Mouse (Mus musculus) intestine, embryonic 16.5 days (tissue): Measurements from ENCODE around the gene Cdca7l. TPM values are rescaled to one million over a fixed set of nuclear protein-coding genes. Genes with fewer than 3 reads are reported as not detected.

ENCODE experiments used
- ATAC-seq: fragments of 200-750 bp; cut with Nextera tagmentation; 2 replicates; pipeline ENCODE4 v1.8.0; 2017; ENCODE audit warnings: moderate TSS enrichment, moderate library complexity
- H3K27ac ChIP-seq: fragments of 300-500 bp; sonication (generic); 2 replicates; pipeline ENCODE4 v1.5.1; 2014; ENCODE audit warnings: mild to moderate bottlenecking, low read length
- H3K27me3 ChIP-seq: fragments of 300-500 bp; sonication (generic); replicated peaks from 2 replicates; pipeline ENCODE4 v1.6.1; 2014; ENCODE audit warnings: low read length, control low read depth, mixed read lengths; ENCODE audit not compliant: control insufficient read depth, insufficient read depth
- H3K36me3 ChIP-seq: fragments of 300-500 bp; sonication (generic); 2 replicates; pipeline ENCODE4 v1.6.1; 2014; ENCODE audit warnings: low read length, control low read depth; ENCODE audit not compliant: control insufficient read depth, insufficient read depth
- H3K4me1 ChIP-seq: fragments of 300-500 bp; sonication (generic); 2 replicates; pipeline ENCODE4 v1.6.1; 2014; ENCODE audit warnings: low read length, control low read depth, mixed read lengths; ENCODE audit not compliant: control insufficient read depth, insufficient read depth
- H3K4me2 ChIP-seq: fragments of 300-500 bp; sonication (generic); 2 replicates; pipeline ENCODE4 v1.6.1; 2014; ENCODE audit warnings: low read depth, low read length, control low read depth
- H3K4me3 ChIP-seq: fragments of 300-500 bp; sonication (generic); 2 replicates; pipeline ENCODE4 v1.5.1; 2014; ENCODE audit warnings: mild to moderate bottlenecking, low read length
- H3K9ac ChIP-seq: fragments of 300-500 bp; sonication (generic); 2 replicates; pipeline ENCODE4 v1.6.1; 2014; ENCODE audit warnings: low read depth, low read length
- H3K9me3 ChIP-seq: fragments of 300-500 bp; sonication (generic); 2 replicates; pipeline ENCODE4 v1.6.1; 2016; ENCODE audit warnings: low read length, control low read depth; ENCODE audit not compliant: control insufficient read depth
- WGBS: fragments of 180-500 bp; shearing (Covaris S2); extraction: QIAGEN DNeasy Blood & Tissue Kit; methylation state at CpG from one replicate; pipeline ENCODE4 v1.1.7; 2014; 5-methylcytosine and 5-hydroxymethylcytosine counted together
- polyA plus RNA-seq: library from polyadenylated mRNA; unstranded; fragments of >200 nt; fragmentation: Nextera tagmentation; extraction: Ambion mirVana; gene quantifications from 2 replicates; pipeline ENCODE4 v1.2.1, GENCODE M21; 2015

The Cdca7l gene
- polyA plus RNA-seq, 1 experiment from 2014 or later, result 33.0 TPM

- H3K27me3 ChIP-seq, result no peaks in the 10 kb centered on the region
- H3K9ac ChIP-seq, result no peak overlapping the region
- no peak overlapping the region for H3K4me2 ChIP-seq
- no peak overlapping the region for H3K4me3 ChIP-seq
- no peaks in the 10 kb centered on the region for H3K36me3 ChIP-seq
- no peaks in the 10 kb centered on the region for H3K4me1 ChIP-seq
- WGBS, result 0% methylated on average over 2 of the region's 2 CpGs
- no peaks in the 10 kb centered on the region for H3K9me3 ChIP-seq
- no peak overlapping the region for H3K27ac ChIP-seq
- ATAC-seq, result 0 out of 2 replicates have a peak, but pooled peaks have one; percentile 23
Observed at GRCm38 (mm10) chr12:117772638-117773037, 31.5 kb upstream of the Cdca7l start.

GRCm38 (mm10) chr12:117776841-117777240 is 27.2 kb upstream of the Cdca7l start:
- WGBS, result 67% methylated on average over 5 of the region's 5 CpGs
- H3K4me3 ChIP-seq, result no peak overlapping the region
- H3K27ac ChIP-seq, result no peak overlapping the region
- ATAC-seq, result no peak
- no peaks in the 10 kb centered on the region for H3K27me3 ChIP-seq
- no peaks in the 10 kb centered on the region for H3K4me1 ChIP-seq
- H3K9me3 ChIP-seq, result no peaks in the 10 kb centered on the region
- H3K4me2 ChIP-seq, result no peak overlapping the region
- H3K36me3 ChIP-seq, result no peaks in the 10 kb centered on the region
- H3K9ac ChIP-seq, result no peak overlapping the region

GRCm38 (mm10) chr12:117781360-117781759 is 22.7 kb upstream of the Cdca7l start:
- Histone ChIP-seq H3K4me3 (no peak overlapping the region), H3K27ac (no peak overlapping the region), H3K4me2 (no peak overlapping the region), H3K27me3 (no peaks in the 10 kb centered on the region), H3K9me3 (no peaks in the 10 kb centered on the region), H3K9ac (no peak overlapping the region), H3K4me1 (no peaks in the 10 kb centered on the region), H3K36me3 (no peaks in the 10 kb centered on the region)
- WGBS, result 21% methylated on average over 2 of the region's 2 CpGs
- ATAC-seq, result peak; percentile 80

GRCm38 (mm10) chr12:117783426-117783825 is 20.7 kb upstream of the Cdca7l start:
- Histone ChIP-seq H3K4me3 (no peak overlapping the region), H3K9me3 (no peaks in the 10 kb centered on the region), H3K4me1 (no peaks in the 10 kb centered on the region), H3K27ac (no peak overlapping the region), H3K4me2 (no peak overlapping the region), H3K36me3 (no peaks in the 10 kb centered on the region), H3K27me3 (no peaks in the 10 kb centered on the region), H3K9ac (no peak overlapping the region)
- ATAC-seq, result no peak
- 67% methylated on average over 1 of the region's 1 CpGs for WGBS

- 43% methylated on average over 6 of the region's 6 CpGs for WGBS
- no peak for ATAC-seq
- Histone ChIP-seq H3K27ac (no peak overlapping the region), H3K4me2 (no peak overlapping the region), H3K4me3 (no peak overlapping the region), H3K9me3 (no peaks in the 10 kb centered on the region), H3K4me1 (no peaks in the 10 kb centered on the region), H3K9ac (no peak overlapping the region), H3K27me3 (no peaks in the 10 kb centered on the region), H3K36me3 (no peaks in the 10 kb centered on the region)
Observed at GRCm38 (mm10) chr12:117786621-117787020, 17.5 kb upstream of the Cdca7l start.

- Histone ChIP-seq H3K9me3 (no peaks in the 10 kb centered on the region), H3K9ac (no peak overlapping the region), H3K27ac (no peak overlapping the region), H3K27me3 (no peaks in the 10 kb centered on the region), H3K4me3 (peak overlapping the region; percentile 6; the same call in 1 of the 2 replicates), H3K4me1 (no peaks in the 10 kb centered on the region), H3K4me2 (peak overlapping the region; percentile 44), H3K36me3 (no peaks in the 10 kb centered on the region)
- ATAC-seq, result 0 out of 2 replicates have a peak, but pooled peaks have one; percentile 9
- WGBS, result 14% methylated on average over 24 of the region's 24 CpGs
Observed at GRCm38 (mm10) chr12:117788513-117789011, 15.5 kb upstream of the Cdca7l start.

GRCm38 (mm10) chr12:117789017-117789416 is 15.1 kb upstream of the Cdca7l start:
- no peaks in the 10 kb centered on the region for H3K36me3 ChIP-seq
- H3K27me3 ChIP-seq, result no peaks in the 10 kb centered on the region
- H3K27ac ChIP-seq, result no peak overlapping the region
- no peaks in the 10 kb centered on the region for H3K9me3 ChIP-seq
- no peak overlapping the region for H3K4me3 ChIP-seq
- WGBS, result 38% methylated on average over 7 of the region's 7 CpGs
- ATAC-seq, result no peak
- H3K4me2 ChIP-seq, result no peak overlapping the region
- no peaks in the 10 kb centered on the region for H3K4me1 ChIP-seq
- H3K9ac ChIP-seq, result no peak overlapping the region

GRCm38 (mm10) chr12:117795303-117795702 is 8.8 kb upstream of the Cdca7l start:
- Histone ChIP-seq H3K4me2 (no peak overlapping the region), H3K9ac (no peak overlapping the region), H3K27me3 (no peaks in the 10 kb centered on the region), H3K4me3 (no peak overlapping the region), H3K27ac (no peak overlapping the region), H3K4me1 (no peaks in the 10 kb centered on the region), H3K9me3 (no peaks in the 10 kb centered on the region), H3K36me3 (no peaks in the 10 kb centered on the region)
- 81% methylated on average over 4 of the region's 4 CpGs for WGBS
- ATAC-seq, result no peak

GRCm38 (mm10) chr12:117805576-117805975 is 1.5 kb downstream of the Cdca7l start:
- WGBS, result 79% methylated on average over 4 of the region's 4 CpGs
- Histone ChIP-seq H3K9me3 (no peaks in the 10 kb centered on the region), H3K4me2 (no peak overlapping the region)

GRCm38 (mm10) chr12:117806007-117806451 is 1.9 kb downstream of the Cdca7l start:
- Histone ChIP-seq H3K27ac (no peak overlapping the region), H3K4me1 (no peaks in the 10 kb centered on the region), H3K9ac (no peak overlapping the region), H3K36me3 (no peaks in the 10 kb centered on the region), H3K9me3 (no peaks in the 10 kb centered on the region), H3K27me3 (no peaks in the 10 kb centered on the region; the same call in 1 of the 2 replicates), H3K4me3 (no peak overlapping the region), H3K4me2 (no peak overlapping the region)
- no peak for ATAC-seq
- 65% methylated on average over 12 of the region's 12 CpGs for WGBS

More at GRCm38 (mm10) chr12:117805576-117805975, 1.5 kb downstream of the Cdca7l start:
- no peaks in the 10 kb centered on the region for H3K4me1 ChIP-seq
- no peak overlapping the region for H3K9ac ChIP-seq
- no peaks in the 10 kb centered on the region for H3K36me3 ChIP-seq
- H3K27me3 ChIP-seq, result no peaks in the 10 kb centered on the region; the same call in 1 of the 2 replicates
- ATAC-seq, result no peak
- no peak overlapping the region for H3K27ac ChIP-seq
- no peak overlapping the region for H3K4me3 ChIP-seq
